Mouse (Mus musculus): Measurements from ENCODE around the gene Gng2. TPM values are rescaled to one million over a fixed set of nuclear protein-coding genes. Genes with fewer than 3 reads are reported as not detected.
A peak's percentile ranks its signal among the peaks of the same experiment; 100 is the strongest.

Gng2 gene
- polyA plus RNA-seq, 1 experiment from 2014 or later, result 32.7 TPM

- peaks cover 14% of the 10 kb centered on the region for H3K4me1 ChIP-seq (replicated peaks; ENCODE audit: control insufficient read depth, insufficient read depth, low read length)
- no peak overlapping the region for H3K4me3 ChIP-seq (ENCODE audit: low read depth, low read length)
- H3K4me2 ChIP-seq, result peak overlapping the region; percentile 1; the same call in 1 of the 2 replicates
- no peaks in the 10 kb centered on the region for H3K9me3 ChIP-seq (ENCODE audit: control insufficient read depth, low read length)
- no peak overlapping the region for H3K9ac ChIP-seq (ENCODE audit: low read depth, low read length)
- ATAC-seq (replicated peaks; ENCODE audit: low FRiP score) (no peak), DNase-seq (ENCODE audit: low spot score) (no peak)
- no peaks in the 10 kb centered on the region for H3K36me3 ChIP-seq (ENCODE audit: control insufficient read depth, insufficient read depth, low read length)
- no peak overlapping the region for H3K27ac ChIP-seq (ENCODE audit: low read depth, low read length)
- no peaks in the 10 kb centered on the region for H3K27me3 ChIP-seq (replicated peaks; ENCODE audit: control insufficient read depth, insufficient read depth, low read length)
- WGBS, result 27% methylated on average over 3 of the region's 3 CpGs
Measured at GRCm38 (mm10) chr14:19970845-19971244, 6.6 kb downstream of the Gng2 start.

- 71% methylated on average over 6 of the region's 6 CpGs for WGBS
- Histone ChIP-seq H3K4me2 (peak overlapping the region; percentile 1; the same call in 1 of the 2 replicates), H3K27ac (ENCODE audit: low read depth, low read length) (no peak overlapping the region), H3K36me3 (ENCODE audit: control insufficient read depth, insufficient read depth, low read length) (no peaks in the 10 kb centered on the region), H3K27me3 (replicated peaks; ENCODE audit: control insufficient read depth, insufficient read depth, low read length) (no peaks in the 10 kb centered on the region), H3K9ac (ENCODE audit: low read depth, low read length) (no peak overlapping the region), H3K4me1 (replicated peaks; ENCODE audit: control insufficient read depth, insufficient read depth, low read length) (peaks cover 14% of the 10 kb centered on the region), H3K9me3 (ENCODE audit: control insufficient read depth, low read length) (no peaks in the 10 kb centered on the region), H3K4me3 (ENCODE audit: low read depth, low read length) (no peak overlapping the region)
- ATAC-seq (replicated peaks; ENCODE audit: low FRiP score) (no peak), DNase-seq (ENCODE audit: low spot score) (no peak)
Measured at GRCm38 (mm10) chr14:19970106-19970785, 7.2 kb downstream of the Gng2 start.

GRCm38 (mm10) chr14:19969566-19969965, 7.9 kb downstream of the Gng2 start:
- Histone ChIP-seq H3K27ac (ENCODE audit: low read depth, low read length) (no peak overlapping the region), H3K27me3 (replicated peaks; ENCODE audit: control insufficient read depth, insufficient read depth, low read length) (no peaks in the 10 kb centered on the region), H3K36me3 (ENCODE audit: control insufficient read depth, insufficient read depth, low read length) (no peaks in the 10 kb centered on the region), H3K4me2 (no peak overlapping the region), H3K9me3 (ENCODE audit: control insufficient read depth, low read length) (no peaks in the 10 kb centered on the region), H3K4me1 (replicated peaks; ENCODE audit: control insufficient read depth, insufficient read depth, low read length) (peaks cover 12% of the 10 kb centered on the region), H3K4me3 (ENCODE audit: low read depth, low read length) (no peak overlapping the region), H3K9ac (ENCODE audit: low read depth, low read length) (no peak overlapping the region)
- ATAC-seq (replicated peaks; ENCODE audit: low FRiP score) (no peak), DNase-seq (ENCODE audit: low spot score) (no peak)
- WGBS, result 62% methylated on average over 1 of the region's 1 CpGs

- H3K36me3 ChIP-seq (ENCODE audit: control insufficient read depth, insufficient read depth, low read length), result no peaks in the 10 kb centered on the region
- H3K27ac ChIP-seq (ENCODE audit: low read depth, low read length), result no peak overlapping the region
- H3K27me3 ChIP-seq (replicated peaks; ENCODE audit: control insufficient read depth, insufficient read depth, low read length), result no peaks in the 10 kb centered on the region
- H3K9ac ChIP-seq (ENCODE audit: low read depth, low read length), result no peak overlapping the region
- no peak for ATAC-seq (replicated peaks; ENCODE audit: low FRiP score)
- no peak overlapping the region for H3K4me2 ChIP-seq
- H3K4me1 ChIP-seq (replicated peaks; ENCODE audit: control insufficient read depth, insufficient read depth, low read length), result peaks cover 12% of the 10 kb centered on the region
- no peaks in the 10 kb centered on the region for H3K9me3 ChIP-seq (ENCODE audit: control insufficient read depth, low read length)
- no peak for DNase-seq (ENCODE audit: low spot score)
- no peak overlapping the region for H3K4me3 ChIP-seq (ENCODE audit: low read depth, low read length)
- WGBS, result 44% methylated on average over 5 of the region's 5 CpGs
Measured at GRCm38 (mm10) chr14:19969011-19969521, 8.4 kb downstream of the Gng2 start.

- 56% methylated on average over 7 of the region's 7 CpGs for WGBS
- Histone ChIP-seq H3K27me3 (replicated peaks; ENCODE audit: control insufficient read depth, insufficient read depth, low read length) (no peaks in the 10 kb centered on the region), H3K4me1 (replicated peaks; ENCODE audit: control insufficient read depth, insufficient read depth, low read length) (peaks cover 12% of the 10 kb centered on the region), H3K9me3 (ENCODE audit: control insufficient read depth, low read length) (no peaks in the 10 kb centered on the region), H3K4me2 (peak overlapping the region; percentile 26), H3K4me3 (ENCODE audit: low read depth, low read length) (no peak overlapping the region), H3K36me3 (ENCODE audit: control insufficient read depth, insufficient read depth, low read length) (no peaks in the 10 kb centered on the region), H3K9ac (ENCODE audit: low read depth, low read length) (no peak overlapping the region), H3K27ac (ENCODE audit: low read depth, low read length) (no peak overlapping the region)
- DNase-seq (ENCODE audit: low spot score) (no peak), ATAC-seq (replicated peaks; ENCODE audit: low FRiP score) (no peak)
Measured at GRCm38 (mm10) chr14:19968321-19969010, 9.0 kb downstream of the Gng2 start.

GRCm38 (mm10) chr14:19967482-19967881, 9.9 kb downstream of the Gng2 start:
- no peak for ATAC-seq (replicated peaks; ENCODE audit: low FRiP score)
- H3K9ac ChIP-seq (ENCODE audit: low read depth, low read length), result no peak overlapping the region
- no peaks in the 10 kb centered on the region for H3K27me3 ChIP-seq (replicated peaks; ENCODE audit: control insufficient read depth, insufficient read depth, low read length)
- H3K4me1 ChIP-seq (replicated peaks; ENCODE audit: control insufficient read depth, insufficient read depth, low read length), result peaks cover 13% of the 10 kb centered on the region
- H3K9me3 ChIP-seq (ENCODE audit: control insufficient read depth, low read length), result no peaks in the 10 kb centered on the region
- H3K4me3 ChIP-seq (ENCODE audit: low read depth, low read length), result no peak overlapping the region
- DNase-seq (ENCODE audit: low spot score), result no peak
- no peak overlapping the region for H3K4me2 ChIP-seq
- 77% methylated on average over 8 of the region's 8 CpGs for WGBS
- no peak overlapping the region for H3K27ac ChIP-seq (ENCODE audit: low read depth, low read length)
- H3K36me3 ChIP-seq (ENCODE audit: control insufficient read depth, insufficient read depth, low read length), result no peaks in the 10 kb centered on the region

GRCm38 (mm10) chr14:19963961-19964505, 13.4 kb downstream of the Gng2 start:
- H3K4me2 ChIP-seq, result no peak overlapping the region
- ATAC-seq (replicated peaks; ENCODE audit: low FRiP score), result no peak
- no peak overlapping the region for H3K4me3 ChIP-seq (ENCODE audit: low read depth, low read length)
- H3K36me3 ChIP-seq (ENCODE audit: control insufficient read depth, insufficient read depth, low read length), result no peaks in the 10 kb centered on the region
- H3K27ac ChIP-seq (ENCODE audit: low read depth, low read length), result no peak overlapping the region
- WGBS, result 77% methylated on average over 5 of the region's 5 CpGs
- H3K9ac ChIP-seq (ENCODE audit: low read depth, low read length), result no peak overlapping the region
- H3K4me1 ChIP-seq (replicated peaks; ENCODE audit: control insufficient read depth, insufficient read depth, low read length), result peaks cover 4% of the 10 kb centered on the region
- H3K27me3 ChIP-seq (replicated peaks; ENCODE audit: control insufficient read depth, insufficient read depth, low read length), result no peaks in the 10 kb centered on the region
- no peaks in the 10 kb centered on the region for H3K9me3 ChIP-seq (ENCODE audit: control insufficient read depth, low read length)
- DNase-seq (ENCODE audit: low spot score), result no peak

GRCm38 (mm10) chr14:19961924-19962915, 15.2 kb downstream of the Gng2 start:
- Histone ChIP-seq H3K9me3 (ENCODE audit: control insufficient read depth, low read length) (no peaks in the 10 kb centered on the region), H3K27me3 (replicated peaks; ENCODE audit: control insufficient read depth, insufficient read depth, low read length) (no peaks in the 10 kb centered on the region), H3K4me2 (no peak overlapping the region), H3K27ac (ENCODE audit: low read depth, low read length) (no peak overlapping the region), H3K9ac (ENCODE audit: low read depth, low read length) (no peak overlapping the region), H3K4me1 (replicated peaks; ENCODE audit: control insufficient read depth, insufficient read depth, low read length) (peaks cover 4% of the 10 kb centered on the region), H3K36me3 (ENCODE audit: control insufficient read depth, insufficient read depth, low read length) (no peaks in the 10 kb centered on the region), H3K4me3 (ENCODE audit: low read depth, low read length) (no peak overlapping the region)
- DNase-seq (ENCODE audit: low spot score), result no peak
- WGBS, result 70% methylated on average over 15 of the region's 15 CpGs
- ATAC-seq (replicated peaks; ENCODE audit: low FRiP score), result no peak
